Mouse (Mus musculus) cerebellum, adult 2 months (tissue): ENCODE results near the gene Prkag2.

Experiments used
- CTCF ChIP-seq: fragments of 200-500 bp; IDR thresholded peaks from 2 replicates; pipeline ENCODE4 v1.5.1; 2011; ENCODE audit warnings: low read depth, mild to moderate bottlenecking, control low read depth, low read length, moderate library complexity, borderline replicate concordance; ENCODE audit not compliant: insufficient read depth
- POLR2A ChIP-seq: fragments of 200-500 bp; IDR thresholded peaks from 2 replicates; pipeline ENCODE4 v1.6.1; 2011; ENCODE audit warnings: low read length, control low read depth, borderline replicate concordance; ENCODE audit not compliant: insufficient read depth

DNA sequence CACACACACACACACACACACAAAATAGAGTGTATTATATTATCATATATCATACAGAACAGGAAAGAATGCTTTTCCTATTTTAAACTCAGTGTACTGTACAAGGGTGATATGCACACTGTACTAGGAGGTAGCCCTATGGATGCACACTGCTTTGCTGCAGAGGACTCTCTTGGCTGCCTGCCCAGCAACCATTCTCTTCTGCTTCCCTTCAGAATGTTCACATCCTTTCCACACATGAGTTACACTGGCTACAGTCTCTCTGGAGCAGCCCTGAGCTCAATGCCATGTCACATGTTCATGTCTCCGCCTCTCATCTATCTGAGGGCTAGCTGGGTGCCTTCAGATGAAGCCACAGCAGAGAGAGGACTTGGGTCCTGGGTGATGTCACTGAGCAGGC lies 181.3 kb downstream of the Prkag2 start:
- no peak for TF ChIP-seq POLR2A
- TF ChIP-seq CTCF, result no peak
